Comparison of ENCODE assay signal across 12 mouse cellular contexts in the genomic region with DNA sequence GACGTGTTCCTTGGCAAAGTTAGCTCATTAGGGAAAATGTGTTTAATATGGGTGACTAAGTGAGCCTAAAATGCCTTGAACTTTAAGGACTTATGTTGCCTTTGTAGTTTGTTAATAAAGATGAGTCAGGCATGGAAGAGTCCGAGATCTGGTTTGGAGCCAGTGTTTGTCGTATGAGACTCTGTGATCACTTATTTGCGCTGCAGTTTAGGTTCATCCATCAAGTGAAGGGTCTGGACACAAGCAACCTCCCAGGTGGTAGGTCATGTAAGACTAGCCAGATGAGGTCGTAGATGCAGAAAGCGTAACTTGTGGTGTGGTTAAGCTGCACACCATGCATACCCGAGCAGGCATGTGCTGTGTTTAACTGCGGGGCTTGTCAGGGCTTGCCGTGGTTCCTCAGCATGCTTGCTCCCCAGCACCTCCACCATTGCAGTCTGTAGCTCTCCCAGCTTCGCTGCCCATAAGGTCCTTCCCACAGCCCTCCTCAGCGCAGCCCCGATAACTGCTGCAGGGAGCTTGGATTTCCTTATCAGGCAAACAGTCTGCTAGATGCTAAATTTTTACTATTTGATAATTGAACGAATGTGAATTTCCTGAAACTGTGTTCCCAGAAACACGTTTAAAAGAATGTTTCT. TPM values are rescaled to one million over a fixed set of nuclear protein-coding genes. Genes with fewer than 3 reads are reported as not detected.
DNase-seq lines count a peak whose midpoint lies in the region; ATAC-seq and TF ChIP-seq lines count a peak whose summit lies in the region.
"Had no signal": no experiment of that assay in that cellular context is flagged by ENCODE, and none has a peak within 500 bp of the region (broad histone marks: within the 10 kb centered on the region; RNA-seq: fewer than 3 reads in every experiment).

No protein-coding gene starts in this region.

- DNase-seq in kidney, adult 18-20 months: no peak
- DNase-seq in Patski (ENCODE audit: low read depth, low spot score) (peak; percentile 95), MN1 (ENCODE audit: low spot score) (no peak)
- peak; percentile 26 for DNase-seq in liver, postnatal 0 days
- DNase-seq in left cerebral cortex, postnatal 25 days (ENCODE audit: low spot score in 2 of 2): no peak
- no peak for DNase-seq in cerebellum, adult 9-10 months
- DNase-seq: lung, postnatal 14 days; right cerebral cortex, postnatal 14 days had no signal

- 0 out of 2 replicates have a peak overlapping the region, but pooled peaks have one; percentile 19 for H3K4me2 ChIP-seq in kidney, embryonic 15.5 days
- no peak overlapping the region for H3K4me2 ChIP-seq in liver, postnatal 0 days (ENCODE audit: low read depth, low read length)
- H3K4me2 ChIP-seq: embryonic facial prominence, embryonic 13.5 days; hindbrain, embryonic 13.5 days had no signal

- H3K27me3 ChIP-seq in kidney, embryonic 15.5 days: no peaks in the 10 kb centered on the region
- no peaks in the 10 kb centered on the region for H3K27me3 ChIP-seq in Patski
- H3K27me3 ChIP-seq in liver, postnatal 0 days (ENCODE audit: insufficient read depth, low read length): no peaks in the 10 kb centered on the region
- H3K27me3 ChIP-seq: embryonic facial prominence, embryonic 13.5 days; hindbrain, embryonic 13.5 days had no signal

- H3K9me3 ChIP-seq in kidney, embryonic 15.5 days (replicated peaks): no peaks in the 10 kb centered on the region
- no peaks in the 10 kb centered on the region for H3K9me3 ChIP-seq in liver, postnatal 0 days (ENCODE audit: low read length)
- H3K9me3 ChIP-seq: embryonic facial prominence, embryonic 13.5 days; hindbrain, embryonic 13.5 days had no signal

- POLR2A ChIA-PET in Patski (lab: Charles Lee): interaction anchor here (1.0 to 1.1 kb wide), 2 partner anchors 10 kb away, joined by 3 read pairs; no protein-coding TSS in a partner anchor

- 0 out of 2 replicates have a peak, but pooled peaks cover 4% of the 10 kb centered on the region for H3K4me1 ChIP-seq in kidney, embryonic 15.5 days
- H3K4me1 ChIP-seq in liver, postnatal 0 days (ENCODE audit: insufficient read depth): no peaks in the 10 kb centered on the region; the same call in none of the 2 replicates
- H3K4me1 ChIP-seq: hindbrain, embryonic 13.5 days had no signal

- no peak; the same call in 1 of the 2 replicates for ATAC-seq in kidney, embryonic 15.5 days (replicated peaks; ENCODE audit: low FRiP score)
- ATAC-seq in Patski: peak; percentile 94
- ATAC-seq in erythroid progenitor cell, adult 5-6 weeks (replicated peaks; ENCODE audit: low FRiP score, poor library complexity, severe bottlenecking): peak; percentile 75
- peak; percentile 85 for ATAC-seq in liver, postnatal 0 days

- peak; percentile 93 for TF ChIP-seq EP300 in liver, postnatal 0 days (IDR thresholded peaks at IDR 0.05; ENCODE audit: low read depth)

- no peak overlapping the region for H3K4me3 ChIP-seq in kidney, embryonic 15.5 days (replicated peaks)
- H3K4me3 ChIP-seq in liver, postnatal 0 days (ENCODE audit: low read depth, low read length): no peak overlapping the region
- H3K4me3 ChIP-seq: embryonic facial prominence, embryonic 13.5 days; hindbrain, embryonic 13.5 days had no signal

- CTCF ChIA-PET in Patski (lab: Charles Lee): interaction anchor here (1.3 to 2.0 kb wide), 2 partner anchors 43 to 49 kb away, joined by 3 to 8 read pairs; no protein-coding TSS in a partner anchor

- no peak overlapping the region for H3K9ac ChIP-seq in kidney, embryonic 15.5 days
- H3K9ac ChIP-seq in liver, postnatal 0 days (replicated peaks): no peak overlapping the region
- H3K9ac ChIP-seq: embryonic facial prominence, embryonic 13.5 days; hindbrain, embryonic 13.5 days had no signal

- intact Hi-C loops in left cerebral cortex, postnatal 25 days (cut with DNase I): no loop called here

- H3K27ac ChIP-seq in kidney, embryonic 15.5 days: no peak overlapping the region
- 0 out of 2 replicates have a peak overlapping the region, but pooled peaks have one; percentile 51 for H3K27ac ChIP-seq in liver, postnatal 0 days (ENCODE audit: low read depth)
- H3K27ac ChIP-seq: embryonic facial prominence, embryonic 13.5 days; hindbrain, embryonic 13.5 days had no signal

- no peak for TF ChIP-seq CTCF in Patski (IDR thresholded peaks at IDR 0.05)
- no peak for TF ChIP-seq CTCF in liver, postnatal 0 days (IDR thresholded peaks at IDR 0.05; ENCODE audit: low read depth)

- H3K36me3 ChIP-seq in kidney, embryonic 15.5 days: 0 out of 2 replicates have a peak, but pooled peaks cover 5% of the 10 kb centered on the region
- peaks cover 33% of the 10 kb centered on the region for H3K36me3 ChIP-seq in liver, postnatal 0 days (replicated peaks; ENCODE audit: insufficient read depth, low read length)

- WGBS in kidney, embryonic 15.5 days: 44% methylated on average over 14 of the region's 14 CpGs
- WGBS in liver, postnatal 0 days (ENCODE audit: insufficient replicate concordance): 53% methylated on average over 14 of the region's 14 CpGs

- in situ Hi-C loops in Patski (cut with MboI; ENCODE audit: low pct_unique_long_range_greater_than_20kb): loop anchor here (5.0 kb wide), 1 partner anchor 45 kb away; the partner anchor contains the start of gene C2cd4a

RNA-seq across cellular contexts. Expression of gene Vps13c, which starts 37.0 kb away (rescaled TPM):
- 4.1 and 4.3 TPM in 2 replicates for polyA plus RNA-seq in kidney, embryonic 15.5 days (2015; fragmentation: Nextera tagmentation; extraction: Ambion mirVana)
- polyA plus RNA-seq in Patski (2021): 81.0 TPM
- 13.8 and 15.1 TPM in 2 replicates for total RNA-seq in erythroid progenitor cell, adult 5-6 weeks (2015; ENCODE audit: low replicate concordance)
- 6.1 and 10.1 TPM in 2 replicates for total RNA-seq in erythroid progenitor cell, adult 5-6 weeks (2017; ENCODE audit: low replicate concordance)
- polyA plus RNA-seq in liver, postnatal 0 days (2015; fragmentation: Nextera tagmentation; extraction: Ambion mirVana): 3.2 and 3.4 TPM in 2 replicates
- 10 to 100 TPM; 75.0 to 78.0 TPM for total RNA-seq in left cerebral cortex, postnatal 25 days (2021)

RNA-seq across cellular contexts. Expression of gene C2cd4a, which starts 45.1 kb away (rescaled TPM):
- polyA plus RNA-seq in kidney, embryonic 15.5 days (2015; fragmentation: Nextera tagmentation; extraction: Ambion mirVana): 1.1 and 1.6 TPM in 2 replicates
- 0.35 TPM for polyA plus RNA-seq in Patski (2021)
- total RNA-seq in erythroid progenitor cell, adult 5-6 weeks (2015; ENCODE audit: low replicate concordance): not detected in 2 replicates
- total RNA-seq in erythroid progenitor cell, adult 5-6 weeks (2017; ENCODE audit: low replicate concordance): not detected in 2 replicates
- 0.09 and 0.89 TPM in 2 replicates for polyA plus RNA-seq in liver, postnatal 0 days (2015; fragmentation: Nextera tagmentation; extraction: Ambion mirVana)
- not detected for total RNA-seq in left cerebral cortex, postnatal 25 days (2021)

Comparison
In these comparisons a context has a peak if more than half of its experiments do, and no peak if none do; other contexts are left out.
1. DNase-seq: peak in Patski (single experiment) and liver, postnatal 0 days (single experiment); none in kidney, adult 18-20 months (single experiment), left cerebral cortex, postnatal 25 days (0 of 2), MN1 (single experiment) and cerebellum, adult 9-10 months (single experiment).
2. RNA of gene Vps13c, which starts 37.0 kb away (polyA plus RNA-seq): 81.0 TPM in Patski (single experiment); 4.1 to 4.3 TPM in kidney, embryonic 15.5 days and 3.2 to 3.4 TPM in liver, postnatal 0 days; every median in the first group is over 10 times any median in the second.